Mouse (Mus musculus): ENCODE data around the gene Rhbg.
"Not testable (repeated sequence)": the region's sequence is repeated elsewhere in the genome, so short reads cannot be mapped to it uniquely, and the experiment has no call there.

The Rhbg gene

DNA sequence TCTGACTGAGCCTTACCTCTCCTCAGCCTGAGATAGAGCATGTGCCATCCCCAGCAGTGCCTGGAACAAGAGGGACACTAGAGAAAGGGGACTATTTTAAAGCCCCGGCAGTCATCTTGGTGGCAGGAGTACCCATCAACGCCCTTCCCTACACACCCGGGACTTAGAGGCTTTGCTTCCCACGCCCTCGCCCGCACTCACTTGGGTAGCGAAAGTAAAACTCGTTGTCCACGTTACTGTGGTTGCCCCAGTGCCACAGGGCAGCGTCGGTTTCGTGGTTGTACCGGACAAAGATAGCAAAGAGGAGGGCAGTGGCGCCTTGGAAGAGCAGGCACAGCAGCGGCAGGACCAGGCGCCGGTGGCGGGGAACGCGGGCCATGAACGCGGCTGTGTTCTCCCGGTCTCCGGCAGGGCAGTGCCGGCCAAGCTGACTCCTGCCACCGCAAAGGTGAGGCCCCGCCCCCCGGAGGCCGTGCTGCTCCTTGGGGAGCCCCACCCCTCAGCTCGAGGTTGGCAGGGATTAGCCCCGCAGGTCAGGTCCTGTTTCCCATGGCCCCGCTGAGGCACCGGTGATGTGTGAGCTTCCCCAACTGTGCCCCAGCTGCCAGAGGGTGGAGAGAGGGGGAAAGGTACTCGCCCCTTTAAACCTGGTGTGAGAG is at the start of gene Rhbg:
Gene Rhbg, minus strand, starts transcription at position 442 of the 659 bp plus-strand sequence.
- DNase-seq (ENCODE audit: low spot score in 2 of 2) = no peak

DNA sequence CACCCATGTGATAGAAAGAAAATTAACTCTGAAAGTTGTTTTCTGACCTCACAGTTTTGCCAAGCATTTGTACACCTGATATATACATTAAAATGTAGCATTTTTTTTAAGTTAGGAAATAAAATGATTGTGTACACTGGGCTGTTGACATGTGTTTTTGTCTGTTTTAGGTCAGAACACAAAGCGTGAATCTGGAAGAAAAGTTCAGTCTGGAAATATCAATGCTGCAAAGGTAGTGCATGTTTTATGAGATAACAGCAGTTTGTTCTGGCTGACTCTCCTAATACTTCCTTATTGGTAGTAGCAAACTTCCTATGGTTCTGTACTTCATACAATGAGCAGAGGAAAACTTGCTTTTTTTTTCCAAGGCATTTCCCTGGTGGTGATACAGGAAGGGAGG is 44.7 kb upstream of the Rhbg start:
- no peak for DNase-seq (ENCODE audit: low spot score in 2 of 2)

DNA sequence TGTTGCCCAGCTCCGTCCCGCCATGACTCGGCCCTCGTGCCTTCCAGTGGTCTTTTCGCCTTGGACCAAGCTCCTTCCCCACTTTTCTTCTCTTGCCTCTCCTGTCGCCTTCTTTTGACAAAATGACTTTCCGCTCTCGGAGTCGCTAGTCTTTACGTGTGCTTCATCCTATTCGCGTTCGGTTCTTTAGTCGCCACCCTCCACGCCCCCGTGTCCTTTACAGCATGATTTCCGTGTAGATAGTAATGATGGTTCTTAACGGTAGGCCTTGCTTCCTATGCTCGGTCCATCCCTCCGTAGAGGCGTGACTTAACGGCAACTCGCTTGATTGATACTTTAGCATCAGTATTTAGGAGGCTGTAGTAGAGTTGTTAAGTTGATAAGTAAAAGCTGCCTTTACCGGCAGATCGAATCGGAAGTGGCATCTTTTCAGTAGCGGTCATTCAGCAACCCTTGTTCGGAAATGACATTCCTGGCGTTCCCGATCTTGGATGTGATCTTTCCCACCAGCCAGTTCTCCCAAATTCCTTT is 42.9 kb upstream of the Rhbg start:
- peak; percentile 73 to 82 for DNase-seq (ENCODE audit: low spot score in 2 of 2)

DNA sequence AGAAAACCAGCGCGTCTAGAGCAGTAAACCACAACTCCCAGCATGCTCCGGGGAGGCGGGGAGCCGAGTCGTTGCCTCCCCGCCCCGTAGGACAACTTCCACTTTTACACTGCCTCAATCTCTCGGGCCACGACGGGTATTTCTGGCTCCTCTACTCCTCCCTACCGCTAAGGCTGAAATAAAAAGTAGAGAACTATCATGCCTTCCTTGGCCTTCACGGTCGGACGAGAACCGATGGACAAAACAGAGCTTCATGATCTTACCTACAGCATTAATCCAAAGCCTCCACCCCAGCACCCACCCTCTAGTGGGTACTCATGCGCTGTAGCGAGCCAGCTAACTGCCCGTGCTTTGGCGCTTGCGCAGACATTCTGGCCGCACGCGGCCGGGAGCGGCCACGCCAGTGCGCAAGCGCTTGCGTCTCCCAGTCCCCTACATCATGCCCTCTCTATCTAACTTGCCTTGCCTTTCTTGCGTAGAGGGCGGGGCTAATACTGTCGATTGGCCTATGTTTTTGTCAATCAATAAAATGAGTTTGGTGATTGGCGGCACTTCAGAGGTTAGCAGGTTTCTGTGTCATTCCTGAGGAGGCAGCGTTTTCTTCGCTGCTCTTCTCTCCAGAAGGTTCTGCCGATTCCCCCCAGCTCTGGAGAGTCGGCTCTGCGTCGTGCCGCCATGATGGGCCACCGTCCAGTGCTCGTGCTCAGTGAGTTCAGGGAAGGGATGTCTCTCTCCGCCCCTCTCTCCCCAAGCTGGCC is 42.2 kb upstream of the Rhbg start, which contains the start of the genes Tsacc and Cct3:
Gene Tsacc, minus strand, starts transcription at position 439 of the 758 bp plus-strand sequence.
Gene Cct3, plus strand, starts transcription at position 556 of the 758 bp plus-strand sequence.
- DNase-seq (ENCODE audit: low spot score in 2 of 2) = peak; percentile 98 to 99

DNA sequence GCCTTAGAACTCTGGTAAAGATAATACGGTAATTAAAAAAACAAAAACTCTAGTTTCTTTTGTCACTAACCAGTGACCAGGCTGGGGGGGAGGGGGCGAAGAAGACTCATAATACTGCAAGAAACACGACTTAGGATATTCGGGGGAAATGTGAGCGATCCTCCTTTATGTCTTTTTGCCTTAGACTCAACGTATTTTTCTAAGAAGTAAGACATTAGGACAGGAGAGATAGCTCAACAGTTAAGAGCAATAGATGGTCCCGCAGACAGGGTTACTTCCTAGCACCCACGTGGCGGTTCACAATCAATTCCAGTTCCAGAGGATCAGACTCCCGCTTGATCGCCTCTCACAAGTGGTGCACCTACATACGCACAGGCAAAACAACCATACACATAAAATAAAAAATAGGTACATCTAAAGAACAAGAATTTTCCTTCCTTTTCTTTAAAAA is 41.6 kb upstream of the Rhbg start:
- DNase-seq (ENCODE audit: low spot score in 2 of 2) = peak in 1 of 2 experiments; percentile 28

DNA sequence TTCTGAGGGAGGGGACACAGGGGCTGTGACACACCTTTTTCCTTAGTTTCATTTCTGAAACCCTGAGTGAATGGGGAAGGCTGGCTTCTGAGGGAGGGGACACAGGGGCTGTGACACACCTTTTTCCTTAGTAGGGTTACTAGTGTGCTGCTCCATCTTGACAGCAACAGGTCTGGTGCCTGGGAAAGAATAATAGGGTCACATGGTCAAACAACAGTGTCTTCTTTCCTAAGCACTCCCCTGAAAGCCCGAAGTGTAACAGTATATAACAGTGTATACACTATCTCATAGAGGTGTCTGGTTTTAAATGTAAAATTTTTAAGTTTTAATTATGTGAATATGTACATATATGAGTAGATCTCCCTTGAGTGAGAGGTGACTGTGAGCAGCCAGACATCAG is 40.8 kb upstream of the Rhbg start:
- not testable (repeated sequence) for DNase-seq (ENCODE audit: low spot score in 2 of 2)

DNA sequence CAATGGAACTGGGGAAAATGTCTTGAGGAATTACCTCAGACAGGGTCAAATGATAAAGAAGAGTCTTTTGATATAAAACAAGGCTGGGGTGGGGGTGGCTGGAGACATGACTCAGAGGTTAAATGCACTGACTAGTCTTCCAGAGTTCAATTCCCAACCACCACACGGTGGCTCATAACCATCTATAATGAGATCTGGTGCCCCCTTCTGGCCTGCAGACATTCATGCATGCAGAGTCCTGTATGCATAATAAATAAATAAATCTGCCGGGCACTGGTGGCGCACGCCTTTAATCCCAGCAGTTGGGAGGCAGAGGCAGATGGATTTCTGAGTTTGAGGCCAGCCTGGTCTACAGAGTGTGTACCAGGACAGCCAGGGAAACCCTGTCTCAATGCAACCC is 37.5 kb upstream of the Rhbg start:
- DNase-seq (ENCODE audit: low spot score in 2 of 2) = no peak

DNA sequence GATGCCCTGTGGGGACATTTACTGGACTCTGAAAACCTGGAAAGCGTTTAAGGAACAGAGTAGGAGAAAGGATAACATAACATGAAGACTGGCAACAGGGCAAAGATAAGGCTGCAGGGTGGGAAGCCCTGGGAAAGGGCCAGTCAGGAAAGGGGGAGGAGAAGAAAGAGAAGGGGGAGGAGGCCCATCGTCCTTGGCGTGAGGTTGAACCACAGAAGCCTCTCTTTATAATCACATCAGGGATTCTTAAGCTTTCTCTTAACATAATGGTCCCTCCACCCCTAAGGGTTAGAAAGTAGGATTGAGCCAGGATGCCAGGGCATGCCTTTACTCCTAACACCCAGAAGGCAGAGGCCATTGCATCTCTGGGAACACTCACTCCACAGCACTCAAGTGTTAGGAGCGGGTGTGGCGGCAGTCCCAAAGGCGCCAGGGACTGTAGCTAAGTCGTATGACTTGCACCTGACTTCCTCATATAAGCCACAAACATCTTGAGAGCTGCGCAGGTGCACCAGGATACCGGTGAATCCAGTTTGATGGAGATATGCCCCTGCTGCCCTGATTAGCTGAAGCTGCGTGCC is 33.7 kb upstream of the Rhbg start:
- not testable (repeated sequence) for DNase-seq (ENCODE audit: low spot score in 2 of 2)

DNA sequence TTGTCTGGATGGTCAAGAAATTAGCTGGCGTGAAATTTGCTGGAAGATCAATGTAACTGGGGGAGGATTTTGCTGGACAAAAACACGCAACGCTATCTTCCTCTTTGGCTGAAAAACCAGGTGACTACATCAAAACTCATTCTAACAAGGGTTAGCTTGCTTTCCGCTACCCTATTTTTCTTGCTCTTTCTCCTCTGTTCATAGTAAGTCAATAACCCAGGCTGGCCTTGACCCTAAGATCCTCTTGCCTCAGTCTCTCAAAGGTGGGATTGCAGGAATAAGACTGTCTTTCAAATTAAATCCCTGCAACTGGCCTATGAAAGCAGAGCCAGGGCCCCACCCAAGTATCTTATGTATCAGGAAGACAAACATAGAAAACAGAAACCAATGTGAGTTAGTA is 32.6 kb upstream of the Rhbg start, which contains the start of gene Gm38392:
Gene Gm38392, minus strand, starts transcription at position 101 of the 400 bp plus-strand sequence.
- no peak for DNase-seq (ENCODE audit: low spot score in 2 of 2)

DNA sequence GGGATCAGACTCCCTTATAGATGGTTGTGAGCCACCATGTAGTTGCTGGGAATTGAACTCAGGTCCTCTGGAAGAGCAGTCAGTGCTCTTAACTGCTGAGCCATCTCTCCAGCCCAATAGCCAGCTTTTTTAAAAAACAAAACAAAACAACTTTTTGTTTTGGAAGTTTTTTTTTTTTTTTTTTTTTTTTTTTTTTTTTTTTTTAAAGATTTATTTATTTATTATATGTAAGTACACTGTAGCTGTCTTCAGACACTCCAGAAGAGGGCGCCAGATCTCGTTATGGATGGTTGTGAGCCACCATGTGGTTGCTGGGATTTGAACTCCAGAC is 31.0 kb upstream of the Rhbg start:
- not testable (repeated sequence) for DNase-seq (ENCODE audit: low spot score in 2 of 2)

DNA sequence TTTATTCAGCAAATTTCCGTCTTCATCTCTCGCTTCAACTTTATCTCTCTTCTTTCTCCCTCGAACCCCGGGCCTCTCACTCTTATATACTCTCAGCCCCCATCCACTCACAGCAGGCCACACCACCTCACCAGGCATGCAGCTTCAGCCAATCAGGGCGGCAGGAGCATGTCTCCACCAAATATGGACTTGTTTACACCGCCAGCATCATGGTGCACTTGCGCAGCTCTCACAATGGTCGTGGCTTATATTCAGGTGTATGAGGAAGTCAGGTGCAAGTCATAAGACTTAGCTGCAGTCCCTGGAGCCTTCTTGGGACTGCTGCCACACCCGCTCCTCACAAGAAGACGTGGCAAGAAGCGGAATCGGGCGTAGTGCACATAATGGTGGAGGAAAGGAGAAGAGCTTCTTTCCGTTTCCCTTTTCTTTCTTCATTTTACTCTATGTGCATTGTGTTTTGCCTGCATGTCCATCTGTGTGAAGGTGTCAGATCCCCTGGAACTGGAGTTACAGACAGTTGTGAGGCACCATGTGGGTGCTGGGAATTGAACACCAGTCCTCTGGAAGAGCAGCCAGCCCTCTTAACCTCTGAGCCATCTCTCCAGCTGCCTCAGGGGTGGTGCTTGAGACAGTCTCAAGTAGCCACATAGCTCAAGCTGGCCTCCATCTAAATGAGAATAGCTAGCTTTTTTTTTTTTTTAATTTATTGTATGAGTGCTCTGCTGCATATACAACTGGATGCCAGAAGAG is 30.5 kb upstream of the Rhbg start:
- DNase-seq (ENCODE audit: low spot score in 2 of 2) = not testable (repeated sequence)

DNA sequence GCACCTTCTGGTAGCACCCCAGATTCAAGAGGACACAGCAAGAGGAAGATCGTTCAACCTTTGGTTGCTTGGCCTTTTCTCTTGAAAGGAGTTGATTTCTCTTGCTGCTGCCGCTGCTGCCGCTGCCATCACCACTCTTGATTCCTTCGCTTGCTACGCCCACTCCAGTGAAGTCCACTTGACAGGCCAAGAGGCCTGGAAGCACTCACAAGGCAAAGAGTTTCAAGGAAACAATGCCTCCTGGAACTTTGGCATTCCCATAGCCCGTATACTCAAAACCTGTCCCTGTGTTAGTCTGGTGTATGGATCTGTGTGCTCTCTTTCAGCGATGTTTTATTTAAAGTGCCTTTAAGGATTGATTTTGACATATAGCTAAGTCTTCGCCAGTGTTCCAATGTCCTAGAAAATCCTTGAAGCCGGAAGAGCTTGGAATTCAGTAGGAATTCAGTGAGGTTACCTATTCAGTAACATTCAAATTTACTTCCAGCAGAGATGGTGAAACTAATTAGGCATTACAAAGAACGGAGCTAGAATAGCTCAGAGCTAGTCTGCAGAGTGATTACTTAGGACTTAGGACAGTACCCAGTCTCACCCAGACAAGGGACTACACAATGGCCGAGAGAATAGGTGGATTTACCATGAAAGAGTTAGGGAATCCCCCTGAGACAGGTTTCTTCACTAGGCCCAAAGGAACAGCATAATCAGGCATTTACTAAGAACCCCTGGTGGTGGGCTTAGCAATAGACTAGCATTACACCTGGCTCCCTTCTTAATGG is 26.8 kb upstream of the Rhbg start:
- DNase-seq (ENCODE audit: low spot score in 2 of 2) = not testable (repeated sequence)

DNA sequence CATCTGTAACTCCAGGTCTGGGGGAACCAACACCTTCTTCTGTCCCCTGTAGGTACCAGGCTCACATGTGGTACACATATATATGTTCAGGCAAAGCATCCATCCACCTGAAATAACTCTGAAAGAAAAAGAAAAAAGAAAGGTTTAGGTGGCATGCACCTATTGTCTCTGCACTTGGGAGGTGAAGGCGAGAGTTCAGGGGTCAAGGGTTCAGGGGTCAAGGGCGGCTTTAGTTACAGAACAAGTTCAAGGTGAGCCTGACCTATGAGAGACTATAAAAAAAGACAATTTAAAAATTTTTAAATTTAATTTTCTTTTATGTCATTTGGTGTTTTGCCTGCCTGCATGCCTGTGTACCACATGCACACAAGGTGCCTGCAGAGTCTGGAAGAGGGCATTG is 25.5 kb upstream of the Rhbg start:
- no peak for DNase-seq (ENCODE audit: low spot score in 2 of 2)

DNA sequence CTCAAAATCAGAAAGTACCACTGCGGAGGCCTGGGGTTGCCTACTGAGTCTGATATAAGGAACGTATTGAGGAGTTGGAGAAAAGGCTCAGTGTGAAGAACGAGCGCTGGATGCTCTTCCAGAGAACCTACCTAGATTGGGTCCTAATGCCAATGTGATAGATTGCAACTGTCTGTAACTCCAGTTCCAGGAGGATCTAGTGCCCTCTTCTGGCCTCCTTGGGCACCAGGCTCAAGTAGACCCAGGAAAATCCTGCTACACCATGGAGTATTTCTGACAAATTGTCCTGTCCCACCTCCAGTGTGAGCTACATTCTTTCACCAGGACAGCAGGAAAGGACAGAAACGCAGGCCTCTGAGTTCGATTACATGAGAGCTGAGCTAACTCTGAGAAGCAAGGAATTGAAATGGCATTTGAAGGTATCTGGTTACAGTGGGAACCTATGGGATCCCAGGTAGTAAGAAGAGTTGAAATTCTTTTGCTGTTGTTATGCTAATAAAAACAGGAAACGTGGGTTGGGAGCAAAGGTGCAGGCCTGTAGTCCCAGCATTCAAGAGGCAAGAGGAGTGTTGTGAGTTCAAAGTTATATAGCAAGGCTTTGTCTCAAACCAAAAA is 22.1 kb upstream of the Rhbg start:
- DNase-seq (ENCODE audit: low spot score in 2 of 2) = no peak

DNA sequence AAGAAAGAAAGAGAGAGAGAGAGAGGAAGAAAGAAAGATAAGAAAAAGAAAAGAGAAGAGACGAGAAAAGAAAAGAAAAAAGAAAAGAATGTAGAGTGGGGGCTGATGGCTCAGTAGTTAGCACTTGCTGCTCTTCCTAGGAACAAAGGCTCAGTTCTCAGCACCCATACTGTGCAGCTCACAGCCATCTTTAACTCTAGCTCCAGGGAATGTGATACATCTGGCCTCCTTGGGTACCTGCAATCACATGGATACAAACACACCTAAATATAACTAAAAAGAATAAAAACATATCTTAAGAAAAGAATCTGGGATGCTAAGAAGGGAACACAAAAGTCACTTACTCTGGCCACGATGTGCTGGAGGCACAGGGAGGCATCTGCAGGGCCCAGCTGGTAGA is 21.6 kb upstream of the Rhbg start:
- DNase-seq (ENCODE audit: low spot score in 2 of 2) = no peak

DNA sequence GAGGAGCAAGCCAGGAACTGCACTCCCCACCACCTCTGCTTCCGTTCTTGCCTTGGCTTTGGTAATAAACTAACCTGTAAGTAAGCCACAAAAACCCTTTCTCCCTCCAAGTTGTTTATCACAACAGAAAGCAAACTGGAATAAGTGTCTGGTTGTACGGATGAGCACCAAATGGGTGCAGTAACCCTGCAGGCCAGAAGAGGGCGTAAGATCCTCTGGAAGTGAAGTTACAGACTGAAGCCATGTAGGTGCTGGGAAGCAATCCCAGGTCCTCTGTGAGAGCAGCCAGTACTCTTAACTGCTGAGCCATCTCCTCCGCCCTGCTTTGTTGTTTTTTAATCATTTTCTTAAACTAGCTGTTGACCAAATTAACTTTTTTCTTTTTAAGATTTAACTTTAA is 19.5 kb upstream of the Rhbg start:
- no peak for DNase-seq (ENCODE audit: low spot score in 2 of 2)

DNA sequence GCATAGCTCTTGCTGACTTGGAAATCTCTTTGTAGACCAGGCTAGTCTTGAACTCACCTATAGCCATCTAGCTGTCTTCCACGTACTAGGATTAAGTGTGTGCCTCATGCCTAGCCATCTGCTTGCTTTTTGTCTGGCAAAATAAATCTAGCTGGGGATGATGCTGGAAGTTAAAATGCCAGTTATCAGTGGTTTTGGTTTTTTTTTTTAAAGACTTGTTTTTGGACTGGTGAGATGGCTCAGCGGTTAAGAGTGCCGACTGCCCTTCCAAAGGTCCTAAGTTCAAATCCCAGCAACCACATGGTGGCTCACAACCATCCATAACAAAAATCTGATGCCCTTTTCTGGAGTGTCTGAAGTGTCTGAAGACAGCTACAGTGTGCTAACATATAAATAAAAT is 17.4 kb upstream of the Rhbg start:
- no peak for DNase-seq (ENCODE audit: low spot score in 2 of 2)

DNA sequence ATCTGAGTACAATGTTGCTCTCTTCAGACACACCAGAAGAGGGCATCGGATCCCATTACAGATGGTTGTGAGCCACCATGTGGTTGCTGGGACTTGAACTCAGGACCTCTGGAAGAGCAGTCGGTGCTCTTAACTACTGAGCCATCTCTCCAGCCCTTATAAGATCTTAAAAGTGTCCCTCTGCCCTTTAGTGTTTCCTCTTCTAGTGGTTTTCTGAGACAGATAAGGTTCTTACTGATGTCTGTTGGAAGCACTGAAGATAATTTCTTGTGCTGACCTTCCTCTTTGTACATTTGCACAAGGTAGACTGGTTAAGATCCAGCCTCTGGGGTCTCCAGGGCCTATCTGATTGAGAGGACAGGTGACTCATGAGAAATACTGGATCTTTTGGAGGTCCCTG is 16.8 kb upstream of the Rhbg start:
- DNase-seq (ENCODE audit: low spot score in 2 of 2) = not testable (repeated sequence)

DNA sequence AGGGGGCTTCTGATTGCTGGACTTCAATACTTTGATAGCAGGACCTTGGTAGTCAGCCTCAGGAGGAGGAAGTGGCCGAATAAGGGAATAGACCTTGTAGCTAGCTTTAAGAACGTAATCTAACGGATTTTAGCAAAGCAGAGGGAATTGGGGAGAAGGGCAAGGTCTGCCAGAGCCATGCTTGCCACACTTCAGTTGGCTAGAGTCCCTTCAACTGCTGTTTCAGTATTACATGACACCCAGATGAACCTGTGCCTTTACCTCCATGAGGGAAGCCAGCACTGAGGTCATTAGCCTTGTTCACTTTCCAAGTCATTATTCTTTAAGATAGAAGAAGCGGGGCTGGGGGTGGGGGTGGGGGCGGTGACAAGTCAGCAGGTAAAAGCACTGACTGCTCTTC is 14.5 kb upstream of the Rhbg start:
- no peak for DNase-seq (ENCODE audit: low spot score in 2 of 2)

DNA sequence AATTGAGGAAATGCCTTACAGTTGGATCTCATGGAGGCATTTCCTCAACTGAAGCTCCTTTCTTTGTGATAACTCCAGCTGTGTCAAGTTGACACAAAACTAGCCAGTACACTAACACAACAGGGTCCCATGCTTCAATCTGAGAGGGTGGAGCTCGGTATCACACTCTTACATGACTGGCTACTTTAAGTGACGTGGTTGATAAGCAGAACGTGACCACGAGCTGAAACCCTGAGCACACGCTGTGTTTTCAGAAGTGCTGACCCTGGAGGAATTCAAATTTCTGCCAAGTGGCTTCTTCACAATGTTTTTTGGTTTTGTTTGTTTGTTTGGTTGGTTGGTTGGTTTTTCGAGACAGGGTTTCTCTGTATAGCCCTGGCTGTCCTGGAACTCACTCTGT is 13.5 kb upstream of the Rhbg start:
- DNase-seq (ENCODE audit: low spot score in 2 of 2) = not testable (repeated sequence)

DNA sequence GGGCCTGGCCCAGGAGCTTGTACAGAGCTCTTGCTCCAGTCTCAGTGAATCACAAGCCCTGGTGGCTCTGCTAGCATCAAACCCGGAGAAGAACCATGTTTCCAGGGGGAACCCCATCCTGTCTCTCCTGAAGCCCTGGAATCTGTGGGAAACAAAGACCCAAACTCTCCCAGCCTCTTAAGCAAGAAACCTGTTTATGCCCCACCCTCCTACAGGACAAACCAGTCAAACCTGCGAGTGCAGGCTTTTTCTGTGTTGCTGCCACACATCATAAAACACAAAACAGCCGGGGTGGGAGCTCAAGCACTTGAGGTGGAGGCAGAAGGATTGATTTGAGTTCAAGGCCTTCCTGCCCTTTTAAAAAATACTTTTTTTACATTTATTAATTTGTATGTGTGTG is 7.8 kb upstream of the Rhbg start:
- no peak for DNase-seq (ENCODE audit: low spot score in 2 of 2)
